Mouse (Mus musculus) adipocyte (in vitro differentiated cells): ENCODE measurements around the gene Armc2.

ENCODE experiments used
- DNase-seq: peaks from one replicate; pipeline ENCODE4 v3.0.0-alpha.2; 2016; ENCODE audit warnings: low spot score

Armc2 gene

GRCm38 (mm10) chr10:42018016-42018949 is at the start of gene Armc2:
Gene Armc2, minus strand, starts transcription at chr10:42018442.
- peak; percentile 79 for DNase-seq

- DNase-seq, result no peak
Measured at GRCm38 (mm10) chr10:42064446-42064845, 46.2 kb upstream of the Armc2 start.

GRCm38 (mm10) chr10:42059522-42059921 is 41.3 kb upstream of the Armc2 start:
- DNase-seq, result no peak

- DNase-seq, result no peak
Measured at GRCm38 (mm10) chr10:42057746-42058145, 39.5 kb upstream of the Armc2 start.

GRCm38 (mm10) chr10:42057231-42057601 is 39.0 kb upstream of the Armc2 start:
- no peak for DNase-seq

GRCm38 (mm10) chr10:42056486-42057230 is 38.4 kb upstream of the Armc2 start:
- no peak for DNase-seq

GRCm38 (mm10) chr10:42055224-42056165 is 37.3 kb upstream of the Armc2 start:
- DNase-seq, result no peak

GRCm38 (mm10) chr10:42051069-42051468 is 32.8 kb upstream of the Armc2 start:
- DNase-seq, result no peak

- DNase-seq, result no peak
Measured at GRCm38 (mm10) chr10:42048648-42049047, 30.4 kb upstream of the Armc2 start.

- no peak for DNase-seq
Measured at GRCm38 (mm10) chr10:42044574-42044973, 26.3 kb upstream of the Armc2 start.

- no peak for DNase-seq
Measured at GRCm38 (mm10) chr10:42043307-42043706, 25.1 kb upstream of the Armc2 start.

GRCm38 (mm10) chr10:42042881-42043280 is 24.6 kb upstream of the Armc2 start:
- peak; percentile 27 for DNase-seq

- DNase-seq, result no peak
Measured at GRCm38 (mm10) chr10:42042087-42042486, 23.8 kb upstream of the Armc2 start.

GRCm38 (mm10) chr10:42038571-42038970 is 20.3 kb upstream of the Armc2 start:
- no peak for DNase-seq

- peak; percentile 18 for DNase-seq
Measured at GRCm38 (mm10) chr10:42037301-42037870, 19.1 kb upstream of the Armc2 start.

GRCm38 (mm10) chr10:42036846-42037245 is 18.6 kb upstream of the Armc2 start:
- no peak for DNase-seq

- peak; percentile 42 for DNase-seq
Measured at GRCm38 (mm10) chr10:42033571-42033970, 15.3 kb upstream of the Armc2 start.

- DNase-seq, result peak; percentile 20
Measured at GRCm38 (mm10) chr10:42031021-42031420, 12.8 kb upstream of the Armc2 start.

- no peak for DNase-seq
Measured at GRCm38 (mm10) chr10:42029502-42029901, 11.3 kb upstream of the Armc2 start.

GRCm38 (mm10) chr10:42027337-42027736 is 9.1 kb upstream of the Armc2 start:
- no peak for DNase-seq

GRCm38 (mm10) chr10:42024406-42024805 is 6.2 kb upstream of the Armc2 start:
- DNase-seq, result no peak

GRCm38 (mm10) chr10:42021536-42021935 is 3.3 kb upstream of the Armc2 start:
- no peak for DNase-seq
